Mouse (Mus musculus) cerebellum, postnatal 10 days (tissue): ENCODE measurements around the gene Smarcd2.

Experiments used
- DNase-seq, 2 experiments: peaks; one replicate each; pipeline ENCODE4 v3.0.0; 2021; ENCODE audit warnings: mixed read lengths in 2 of 2

Smarcd2 gene

GRCm38 (mm10) chr11:106274971-106275411 is 2.2 kb upstream of the Smarcd2 start:
- DNase-seq = peak; percentile 38 to 40

DNA sequence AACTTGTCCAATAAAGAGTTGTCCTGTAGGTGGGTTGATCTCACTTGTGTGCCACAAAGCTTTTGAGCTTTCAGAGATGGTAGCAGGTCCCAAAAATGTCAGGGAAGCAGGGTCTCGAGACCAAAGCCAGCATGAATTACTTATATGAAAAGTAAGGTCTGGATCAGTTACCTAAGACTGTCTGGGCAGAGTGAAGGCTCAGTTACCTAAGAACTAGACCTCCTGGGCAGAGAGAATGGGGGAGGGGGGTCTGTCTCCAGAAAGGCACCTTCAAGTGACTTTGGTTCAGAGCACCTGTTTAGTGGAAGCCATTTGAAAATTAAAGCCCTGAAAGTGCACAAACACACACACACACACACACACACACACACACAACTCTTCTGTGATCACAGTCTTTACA is 1.6 kb upstream of the Smarcd2 start:
- peak in 1 of 2 experiments; percentile 22 for DNase-seq

DNA sequence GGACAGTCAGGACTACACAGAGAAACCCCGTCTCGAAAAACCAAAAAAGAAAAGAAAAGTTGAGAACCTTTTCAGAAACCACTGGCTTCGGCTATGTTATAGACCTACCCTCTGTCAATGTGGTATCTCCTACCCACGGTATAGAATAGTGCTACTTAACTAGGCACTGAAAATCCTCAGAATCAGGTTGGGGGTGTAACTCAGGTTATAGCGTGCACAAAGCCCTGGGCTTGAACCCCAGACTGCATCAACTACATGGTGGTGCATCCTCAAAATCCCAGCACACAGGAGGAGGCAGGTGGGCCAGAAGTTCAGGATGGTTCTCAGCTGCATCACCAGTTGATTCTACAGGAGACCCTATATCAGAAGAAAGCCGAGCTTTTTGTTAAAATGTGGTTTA is 1.0 kb upstream of the Smarcd2 start:
- DNase-seq = peak in 1 of 2 experiments; percentile 8

- DNase-seq = no peak
Observed at GRCm38 (mm10) chr11:106273311-106273684, 526 bp upstream of the Smarcd2 start.

DNA sequence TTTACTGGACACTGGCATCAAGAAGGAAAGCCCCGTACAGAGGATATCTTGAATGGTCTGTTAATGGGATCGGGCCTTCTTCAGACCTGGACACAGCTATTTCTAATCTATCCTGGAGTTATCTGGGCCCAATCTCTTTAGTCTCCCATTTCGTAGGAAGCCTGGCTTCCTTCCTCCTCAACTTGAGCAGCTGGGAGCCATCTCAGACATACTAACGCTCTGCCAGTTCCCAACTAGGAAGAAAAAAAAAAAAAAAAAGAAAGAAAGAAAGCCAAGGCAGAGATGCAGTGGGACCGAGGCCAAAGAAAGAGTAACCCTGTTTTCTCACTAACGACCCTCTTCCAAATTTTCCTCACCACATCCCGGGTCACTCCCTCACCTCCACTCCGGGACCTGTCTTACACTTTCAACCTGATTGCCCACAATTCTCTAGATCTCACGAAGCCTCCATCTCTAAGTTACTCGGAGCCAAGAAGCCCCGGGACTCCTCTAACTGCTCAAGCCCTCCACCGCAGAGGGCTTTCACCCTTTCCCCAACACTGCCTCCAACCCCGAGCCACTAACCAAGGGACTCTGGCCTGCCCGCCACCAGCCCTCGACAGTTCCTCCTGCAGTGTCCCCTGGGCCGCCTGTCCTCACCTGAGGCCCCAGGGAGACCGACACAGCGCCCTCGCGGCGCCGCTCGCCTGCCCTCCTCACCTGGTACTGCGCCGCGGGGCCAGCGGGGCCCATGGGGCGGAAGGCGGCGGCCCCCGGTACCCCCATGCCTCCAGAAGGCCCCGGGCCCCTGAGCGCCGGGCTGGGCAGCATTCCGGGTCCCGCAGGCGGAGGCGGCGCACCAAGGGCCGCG is 753 bp downstream of the Smarcd2 start:
- DNase-seq = peak in 1 of 2 experiments; percentile 73

- DNase-seq = peak; percentile 51 to 56
Observed at GRCm38 (mm10) chr11:106271131-106271793, 1.5 kb downstream of the Smarcd2 start.

DNA sequence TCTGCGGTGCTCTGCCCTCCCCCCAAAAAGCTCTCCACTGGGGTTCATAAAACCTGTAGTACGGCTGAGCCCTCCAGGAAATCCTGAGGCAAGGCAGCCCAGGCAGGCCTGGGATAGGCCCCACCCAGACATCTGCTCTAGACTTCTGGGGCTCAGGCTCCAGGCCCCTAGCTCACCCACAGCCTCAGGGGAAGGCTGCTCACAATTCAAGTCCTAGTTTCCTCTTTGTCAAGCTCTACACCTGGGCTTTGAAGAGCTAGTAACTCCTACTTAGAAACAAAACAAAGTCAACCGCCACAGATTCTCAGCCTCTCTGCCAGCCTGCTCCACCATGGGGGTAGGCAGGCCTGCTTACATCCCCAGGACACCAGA is 3.7 kb downstream of the Smarcd2 start:
- DNase-seq = peak; percentile 65 to 70

- peak; percentile 88 to 91 for DNase-seq
Observed at GRCm38 (mm10) chr11:106268326-106269059, 4.3 kb downstream of the Smarcd2 start.

- peak; percentile 71 to 73 for DNase-seq
Observed at GRCm38 (mm10) chr11:106267871-106268270, 4.9 kb downstream of the Smarcd2 start.

DNA sequence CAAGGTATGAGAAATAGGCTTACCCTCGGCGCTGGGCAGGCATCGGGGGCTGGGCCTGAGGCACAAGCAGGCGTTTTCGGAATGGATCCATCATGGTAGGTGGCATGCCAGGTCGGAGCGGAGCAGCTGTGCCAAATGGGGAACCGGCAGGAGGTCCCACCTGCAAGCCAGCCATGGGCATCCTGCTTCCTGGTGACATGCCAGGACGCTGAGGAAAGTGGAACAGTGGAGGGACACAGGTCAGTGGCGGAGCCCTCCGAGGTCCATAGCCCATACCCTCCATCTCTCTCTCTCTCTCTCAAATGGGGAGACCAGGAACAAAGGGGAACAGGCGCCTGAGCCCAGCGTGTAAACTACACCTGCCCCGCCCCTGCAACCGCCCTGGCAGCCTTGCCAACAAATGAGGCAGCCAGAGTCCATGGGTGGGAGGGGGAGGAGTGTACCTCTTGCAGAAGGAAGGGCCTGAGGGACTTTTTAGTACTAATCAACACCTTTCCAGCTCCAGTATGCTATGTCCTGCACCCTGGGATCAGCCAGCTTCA is 5.4 kb downstream of the Smarcd2 start:
- DNase-seq = peak; percentile 91 to 93

- peak in 1 of 2 experiments; percentile 23 for DNase-seq
Observed at GRCm38 (mm10) chr11:106266431-106266830, 6.3 kb downstream of the Smarcd2 start.

- DNase-seq = peak in 1 of 2 experiments; percentile 14
Observed at GRCm38 (mm10) chr11:106265570-106265969, 7.2 kb downstream of the Smarcd2 start.

GRCm38 (mm10) chr11:106264988-106265387 is 7.8 kb downstream of the Smarcd2 start:
- DNase-seq = peak in 1 of 2 experiments; percentile 28

- DNase-seq = peak; percentile 45 to 50
Observed at GRCm38 (mm10) chr11:106263963-106264362, 8.8 kb downstream of the Smarcd2 start.

DNA sequence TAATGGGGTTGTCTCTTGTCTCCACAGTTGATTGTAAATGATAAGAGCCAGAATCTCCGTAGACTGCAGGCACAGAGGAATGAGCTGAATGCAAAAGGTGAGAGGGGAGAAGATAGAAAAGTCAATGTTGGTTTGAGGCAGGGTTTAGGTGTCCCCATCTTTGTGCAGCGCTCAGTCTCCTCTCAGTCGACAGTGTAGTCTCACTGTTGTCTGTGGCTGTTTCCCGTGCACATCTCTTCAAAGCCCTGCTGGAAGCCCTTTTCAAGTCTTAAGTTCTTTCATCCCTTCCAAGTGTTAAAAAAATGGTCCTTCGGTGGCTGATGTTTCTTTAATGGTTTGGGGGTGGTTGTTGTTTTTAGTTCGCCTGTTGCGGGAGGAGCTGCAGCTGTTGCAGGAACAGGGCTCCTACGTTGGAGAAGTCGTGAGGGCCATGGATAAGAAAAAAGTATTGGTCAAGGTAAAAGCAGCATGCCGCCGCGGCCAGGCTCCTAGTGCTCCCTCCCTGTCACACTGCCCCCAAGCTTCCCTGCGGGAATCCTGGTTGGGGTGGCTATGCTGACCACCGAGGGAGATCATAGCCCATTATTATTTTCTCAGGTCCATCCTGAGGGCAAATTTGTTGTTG is 11.8 kb downstream of the Smarcd2 start:
- DNase-seq = peak in 1 of 2 experiments; percentile 11

GRCm38 (mm10) chr11:106256775-106257174 is 16.0 kb downstream of the Smarcd2 start:
- peak; percentile 71 to 75 for DNase-seq

- peak; percentile 99 to 100 for DNase-seq
Observed at GRCm38 (mm10) chr11:106255685-106256451, 16.9 kb downstream of the Smarcd2 start, which contains the start of the genes Ftsj3 and Psmc5. Gene Ftsj3 (minus strand): TSS chr11:106256079. Gene Psmc5 (plus strand): TSS chr11:106256154.

GRCm38 (mm10) chr11:106255174-106255573 is 17.6 kb downstream of the Smarcd2 start:
- DNase-seq = peak in 1 of 2 experiments; percentile 47

DNA sequence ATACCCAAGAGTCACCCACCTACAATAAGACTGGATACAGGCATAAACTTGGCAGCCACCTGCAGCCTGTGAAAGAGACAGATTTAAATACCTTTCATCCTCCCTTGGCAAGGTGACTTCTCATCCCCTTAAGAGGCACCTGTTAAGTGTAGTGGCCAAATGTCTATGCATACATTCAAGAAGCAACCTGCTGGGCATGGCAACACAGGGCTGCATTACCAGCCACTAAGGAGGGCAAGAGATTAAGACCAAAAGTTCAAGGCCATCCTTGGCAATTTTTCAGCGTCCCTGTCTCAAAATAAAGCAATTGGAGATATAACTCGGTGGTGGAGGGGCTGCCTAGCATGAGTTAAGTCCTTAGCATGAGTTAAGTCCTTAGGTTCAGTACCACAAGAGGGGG is 18.0 kb downstream of the Smarcd2 start:
- DNase-seq = peak in 1 of 2 experiments; percentile 29

DNA sequence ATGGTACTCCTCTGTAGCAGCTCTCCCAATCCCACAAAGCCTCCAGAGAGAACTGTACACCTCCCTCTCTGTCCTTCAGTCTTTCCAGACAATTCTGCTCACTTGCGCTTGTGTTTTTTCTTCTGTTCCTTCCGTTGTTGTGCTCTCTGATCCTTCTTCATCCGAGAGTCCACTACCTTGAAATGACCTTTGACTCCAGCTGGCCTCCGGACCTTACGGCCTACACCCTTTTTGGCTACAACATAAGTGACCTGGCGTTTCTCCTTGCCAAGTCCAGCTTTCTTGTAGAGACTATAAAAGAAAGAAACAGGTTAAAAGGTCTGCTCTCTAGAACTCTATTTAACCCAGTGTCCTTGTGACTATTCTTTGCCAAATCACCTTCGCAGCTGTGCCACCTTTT is 23.4 kb downstream of the Smarcd2 start:
- no peak for DNase-seq

DNA sequence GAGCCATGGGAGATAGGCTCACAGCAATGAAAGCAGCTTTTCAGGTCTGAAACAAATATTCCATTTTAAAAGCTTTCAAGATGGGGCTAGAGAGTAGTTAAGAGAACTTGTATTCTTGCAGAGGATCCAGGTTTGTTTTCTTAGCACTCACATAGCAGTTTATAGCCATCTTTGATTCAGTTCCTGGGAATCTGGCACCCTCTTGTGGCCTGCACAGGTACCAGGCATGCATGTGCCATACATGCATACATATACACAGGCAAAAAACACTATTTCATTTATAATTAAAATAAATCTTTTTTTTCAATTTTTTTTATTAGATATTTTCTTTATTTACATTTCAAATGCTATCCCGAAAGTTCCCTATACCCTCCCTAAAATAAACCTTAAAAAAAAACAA is 25.9 kb downstream of the Smarcd2 start:
- peak in 1 of 2 experiments; percentile 24 for DNase-seq
